Mouse (Mus musculus): ENCODE measurements around the gene Hcfc1r1. TPM values are rescaled to one million over a fixed set of nuclear protein-coding genes. Genes with fewer than 3 reads are reported as not detected.
A peak's percentile ranks its signal among the peaks of the same experiment; 100 is the strongest.

Gene Hcfc1r1
- polyA plus RNA-seq, 1 experiment, result 199 TPM

GRCm38 (mm10) chr17:23660876-23661200 is 12.6 kb upstream of the Hcfc1r1 start:
- Histone ChIP-seq H3ac (ENCODE audit: control insufficient read depth, insufficient read length) (no peak overlapping the region), H3K36me3 (ENCODE audit: control insufficient read depth, insufficient read depth) (no peaks in the 10 kb centered on the region), H3K4me3 (no peak overlapping the region), H3K4me2 (ENCODE audit: low read depth) (no peak overlapping the region), H3K79me2 (ENCODE audit: control insufficient read depth, insufficient read depth) (no peaks in the 10 kb centered on the region), H3K27me3 (ENCODE audit: control insufficient read depth, insufficient read depth, insufficient read length) (no peaks in the 10 kb centered on the region)
- no peak for TF ChIP-seq TCF3 (IDR thresholded peaks at IDR 0.05; ENCODE audit: insufficient read length, low read depth)
- TF ChIP-seq POLR2AphosphoS2 (IDR thresholded peaks at IDR 0.05; ENCODE audit: insufficient read length, low read depth), result no peak
- TF ChIP-seq CEBPB (IDR thresholded peaks at IDR 0.05; ENCODE audit: insufficient read depth, poor library complexity, severe bottlenecking), result no peak
- no peak for TF ChIP-seq USF1 (IDR thresholded peaks at IDR 0.05; ENCODE audit: low read depth)
- no peak for TF ChIP-seq REST (IDR thresholded peaks at IDR 0.05; ENCODE audit: insufficient read depth, insufficient read length)
- TF ChIP-seq MYOD1 (IDR thresholded peaks at IDR 0.05; ENCODE audit: control insufficient read depth in 1 of 3, insufficient read length in 2 of 3, low read depth in 2 of 3), result no peak
- no peak for TF ChIP-seq POLR2A (IDR thresholded peaks at IDR 0.05; ENCODE audit: insufficient read length, low read depth)
- TF ChIP-seq E2F4 (IDR thresholded peaks at IDR 0.05; ENCODE audit: insufficient read depth), result no peak
- no peak for TF ChIP-seq MAX (IDR thresholded peaks at IDR 0.05; ENCODE audit: low read depth)
- no peak for TF ChIP-seq TCF12 (IDR thresholded peaks at IDR 0.05; ENCODE audit: insufficient read depth, poor library complexity, severe bottlenecking)
- no peak for TF ChIP-seq MYOG (IDR thresholded peaks at IDR 0.05; ENCODE audit: control insufficient read depth in 1 of 3, insufficient read depth in 1 of 3, insufficient read length in 2 of 3, low read depth in 2 of 3)
- no peak for TF ChIP-seq SRF (IDR thresholded peaks at IDR 0.05; ENCODE audit: control insufficient read depth, insufficient read length, low read depth)

GRCm38 (mm10) chr17:23661526-23661925 is 11.9 kb upstream of the Hcfc1r1 start:
- Histone ChIP-seq H3K4me2 (ENCODE audit: low read depth) (no peak overlapping the region), H3K27me3 (ENCODE audit: control insufficient read depth, insufficient read depth, insufficient read length) (no peaks in the 10 kb centered on the region), H3K79me2 (ENCODE audit: control insufficient read depth, insufficient read depth) (no peaks in the 10 kb centered on the region), H3K36me3 (ENCODE audit: control insufficient read depth, insufficient read depth) (peaks cover 4% of the 10 kb centered on the region), H3ac (ENCODE audit: control insufficient read depth, insufficient read length) (no peak overlapping the region), H3K4me3 (no peak overlapping the region)
- no peak for TF ChIP-seq TCF3 (IDR thresholded peaks at IDR 0.05; ENCODE audit: insufficient read length, low read depth)
- no peak for TF ChIP-seq E2F4 (IDR thresholded peaks at IDR 0.05; ENCODE audit: insufficient read depth)
- TF ChIP-seq TCF12 (IDR thresholded peaks at IDR 0.05; ENCODE audit: insufficient read depth, poor library complexity, severe bottlenecking), result no peak
- no peak for TF ChIP-seq CEBPB (IDR thresholded peaks at IDR 0.05; ENCODE audit: insufficient read depth, poor library complexity, severe bottlenecking)
- TF ChIP-seq SRF (IDR thresholded peaks at IDR 0.05; ENCODE audit: control insufficient read depth, insufficient read length, low read depth), result no peak
- TF ChIP-seq USF1 (IDR thresholded peaks at IDR 0.05; ENCODE audit: low read depth), result no peak
- TF ChIP-seq REST (IDR thresholded peaks at IDR 0.05; ENCODE audit: insufficient read depth, insufficient read length), result no peak
- no peak for TF ChIP-seq POLR2AphosphoS2 (IDR thresholded peaks at IDR 0.05; ENCODE audit: insufficient read length, low read depth)
- TF ChIP-seq MYOD1 (IDR thresholded peaks at IDR 0.05; ENCODE audit: control insufficient read depth in 1 of 3, insufficient read length in 2 of 3, low read depth in 2 of 3), result no peak
- no peak for TF ChIP-seq POLR2A (IDR thresholded peaks at IDR 0.05; ENCODE audit: insufficient read length, low read depth)
- no peak for TF ChIP-seq MYOG (IDR thresholded peaks at IDR 0.05; ENCODE audit: control insufficient read depth in 1 of 3, insufficient read depth in 1 of 3, insufficient read length in 2 of 3, low read depth in 2 of 3)
- no peak for TF ChIP-seq MAX (IDR thresholded peaks at IDR 0.05; ENCODE audit: low read depth)

- TF ChIP-seq USF1 (IDR thresholded peaks at IDR 0.05; ENCODE audit: low read depth) (no peak), SRF (IDR thresholded peaks at IDR 0.05; ENCODE audit: control insufficient read depth, insufficient read length, low read depth) (no peak), CEBPB (IDR thresholded peaks at IDR 0.05; ENCODE audit: insufficient read depth, poor library complexity, severe bottlenecking) (no peak), E2F4 (IDR thresholded peaks at IDR 0.05; ENCODE audit: insufficient read depth) (no peak), POLR2AphosphoS2 (IDR thresholded peaks at IDR 0.05; ENCODE audit: insufficient read length, low read depth) (peak; percentile 75), MAX (IDR thresholded peaks at IDR 0.05; ENCODE audit: low read depth) (no peak), TCF3 (IDR thresholded peaks at IDR 0.05; ENCODE audit: insufficient read length, low read depth) (no peak), TCF12 (IDR thresholded peaks at IDR 0.05; ENCODE audit: insufficient read depth, poor library complexity, severe bottlenecking) (no peak), REST (IDR thresholded peaks at IDR 0.05; ENCODE audit: insufficient read depth, insufficient read length) (no peak)
- no peak overlapping the region for H3K4me2 ChIP-seq (ENCODE audit: low read depth)
- H3K36me3 ChIP-seq (ENCODE audit: control insufficient read depth, insufficient read depth), result peaks cover 6% of the 10 kb centered on the region
- no peak overlapping the region for H3K4me3 ChIP-seq
- no peak overlapping the region for H3ac ChIP-seq (ENCODE audit: control insufficient read depth, insufficient read length)
- no peaks in the 10 kb centered on the region for H3K79me2 ChIP-seq (ENCODE audit: control insufficient read depth, insufficient read depth)
- H3K27me3 ChIP-seq (ENCODE audit: control insufficient read depth, insufficient read depth, insufficient read length), result no peaks in the 10 kb centered on the region
Measured at GRCm38 (mm10) chr17:23664556-23665021, 8.8 kb upstream of the Hcfc1r1 start.

GRCm38 (mm10) chr17:23665511-23665910 is 7.9 kb upstream of the Hcfc1r1 start:
- H3K27me3 ChIP-seq (ENCODE audit: control insufficient read depth, insufficient read depth, insufficient read length), result no peaks in the 10 kb centered on the region
- H3K36me3 ChIP-seq (ENCODE audit: control insufficient read depth, insufficient read depth), result peaks cover 13% of the 10 kb centered on the region
- no peak overlapping the region for H3ac ChIP-seq (ENCODE audit: control insufficient read depth, insufficient read length)
- TF ChIP-seq USF1 (IDR thresholded peaks at IDR 0.05; ENCODE audit: low read depth) (no peak), MAX (IDR thresholded peaks at IDR 0.05; ENCODE audit: low read depth) (no peak), TCF12 (IDR thresholded peaks at IDR 0.05; ENCODE audit: insufficient read depth, poor library complexity, severe bottlenecking) (no peak), MYOD1 (IDR thresholded peaks at IDR 0.05; ENCODE audit: control insufficient read depth in 1 of 3, insufficient read length in 2 of 3, low read depth in 2 of 3) (no peak), REST (IDR thresholded peaks at IDR 0.05; ENCODE audit: insufficient read depth, insufficient read length) (no peak), MYOG (IDR thresholded peaks at IDR 0.05; ENCODE audit: control insufficient read depth in 1 of 3, insufficient read depth in 1 of 3, insufficient read length in 2 of 3, low read depth in 2 of 3) (no peak)
- no peak overlapping the region for H3K4me2 ChIP-seq (ENCODE audit: low read depth)
- H3K4me3 ChIP-seq, result no peak overlapping the region
- H3K79me2 ChIP-seq (ENCODE audit: control insufficient read depth, insufficient read depth), result no peaks in the 10 kb centered on the region

GRCm38 (mm10) chr17:23670516-23671074 is 2.8 kb upstream of the Hcfc1r1 start:
- Histone ChIP-seq H3K36me3 (ENCODE audit: control insufficient read depth, insufficient read depth) (peaks cover 18% of the 10 kb centered on the region), H3K4me2 (ENCODE audit: low read depth) (no peak overlapping the region), H3K4me3 (no peak overlapping the region), H3K27me3 (ENCODE audit: control insufficient read depth, insufficient read depth, insufficient read length) (no peaks in the 10 kb centered on the region), H3K79me2 (ENCODE audit: control insufficient read depth, insufficient read depth) (peaks cover 31% of the 10 kb centered on the region), H3ac (ENCODE audit: control insufficient read depth, insufficient read length) (no peak overlapping the region)
- TF ChIP-seq REST (IDR thresholded peaks at IDR 0.05; ENCODE audit: insufficient read depth, insufficient read length) (no peak), CEBPB (IDR thresholded peaks at IDR 0.05; ENCODE audit: insufficient read depth, poor library complexity, severe bottlenecking) (no peak), MAX (IDR thresholded peaks at IDR 0.05; ENCODE audit: low read depth) (no peak), MYOD1 (IDR thresholded peaks at IDR 0.05; ENCODE audit: control insufficient read depth in 1 of 3, insufficient read length in 2 of 3, low read depth in 2 of 3) (no peak), POLR2A (IDR thresholded peaks at IDR 0.05; ENCODE audit: insufficient read length, low read depth) (no peak), TCF12 (IDR thresholded peaks at IDR 0.05; ENCODE audit: insufficient read depth, poor library complexity, severe bottlenecking) (no peak), MYOG (IDR thresholded peaks at IDR 0.05; ENCODE audit: control insufficient read depth in 1 of 3, insufficient read depth in 1 of 3, insufficient read length in 2 of 3, low read depth in 2 of 3) (no peak), SRF (IDR thresholded peaks at IDR 0.05; ENCODE audit: control insufficient read depth, insufficient read length, low read depth) (no peak), TCF3 (IDR thresholded peaks at IDR 0.05; ENCODE audit: insufficient read length, low read depth) (no peak), E2F4 (IDR thresholded peaks at IDR 0.05; ENCODE audit: insufficient read depth) (no peak), POLR2AphosphoS2 (IDR thresholded peaks at IDR 0.05; ENCODE audit: insufficient read length, low read depth) (no peak), USF1 (IDR thresholded peaks at IDR 0.05; ENCODE audit: low read depth) (no peak)

Data from myocyte (in vitro differentiated cells).